Mouse (Mus musculus) E14TG2a.4 (cell line): ENCODE data around the gene Ctf2.

Experiments
- CTCF ChIP-seq: conservative IDR thresholded peaks from 2 replicates; pipeline ENCODE4 v1.5.1; 2014; ENCODE audit warnings: low read length
- POU5F1 ChIP-seq: IDR thresholded peaks from 2 replicates; pipeline ENCODE4 v1.6.1; 2014; ENCODE audit warnings: low read length, borderline replicate concordance

GRCm38 (mm10) chr7:127776878-127777473 lies 45.0 kb upstream of the Ctf2 start:
- TF ChIP-seq CTCF (no peak), POU5F1 (no peak)
